Mouse (Mus musculus): Measurements from ENCODE around the gene Rnf224.
"Not testable (repeated sequence)": the region's sequence is repeated elsewhere in the genome, so short reads cannot be mapped to it uniquely, and the experiment has no call there.

Gene Rnf224

DNA sequence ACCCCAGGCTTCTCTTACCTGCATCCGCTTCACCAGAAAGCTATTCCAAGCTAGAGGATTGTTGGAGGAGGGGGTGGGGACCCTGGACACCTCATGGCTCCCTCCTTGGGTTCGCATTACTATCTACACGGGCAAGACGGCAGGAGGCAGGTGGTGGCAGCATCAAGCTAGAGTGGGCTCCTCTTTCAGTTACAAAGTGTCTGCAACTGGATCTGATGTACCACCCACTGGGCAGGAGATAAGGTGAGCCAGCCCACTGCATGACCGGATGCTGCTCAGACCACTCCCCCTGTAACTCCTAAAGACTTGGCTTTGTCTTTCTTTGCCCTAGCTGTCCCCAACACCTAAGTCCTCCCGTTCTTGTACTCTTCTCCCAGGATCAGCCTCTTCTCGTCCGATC lies at the start of gene Rnf224:
TSS of gene Rnf224 (minus strand) at position 174 of the 400 bp plus-strand sequence.
- no peak for DNase-seq (ENCODE audit: low read depth)

DNA sequence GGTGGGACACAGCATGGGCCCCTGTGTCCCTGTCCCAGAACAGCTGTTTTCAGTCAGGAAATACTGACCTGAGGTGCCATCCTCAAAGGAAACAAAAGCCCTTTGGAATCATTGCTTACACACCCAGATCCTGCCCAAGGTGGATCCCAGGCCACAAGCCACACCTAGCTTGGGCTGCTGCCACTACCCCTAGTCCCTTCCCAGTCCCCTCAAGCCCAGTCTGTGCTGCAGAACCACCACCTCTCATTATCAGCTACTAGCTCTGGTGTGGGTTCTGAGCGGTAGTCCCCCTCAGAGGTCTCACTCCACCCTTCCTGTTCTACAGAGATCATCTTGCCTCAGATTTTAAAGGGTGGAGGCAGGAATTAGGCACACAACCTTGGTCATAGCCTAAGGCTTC lies 49.7 kb upstream of the Rnf224 start:
- DNase-seq (ENCODE audit: low read depth), result no peak

DNA sequence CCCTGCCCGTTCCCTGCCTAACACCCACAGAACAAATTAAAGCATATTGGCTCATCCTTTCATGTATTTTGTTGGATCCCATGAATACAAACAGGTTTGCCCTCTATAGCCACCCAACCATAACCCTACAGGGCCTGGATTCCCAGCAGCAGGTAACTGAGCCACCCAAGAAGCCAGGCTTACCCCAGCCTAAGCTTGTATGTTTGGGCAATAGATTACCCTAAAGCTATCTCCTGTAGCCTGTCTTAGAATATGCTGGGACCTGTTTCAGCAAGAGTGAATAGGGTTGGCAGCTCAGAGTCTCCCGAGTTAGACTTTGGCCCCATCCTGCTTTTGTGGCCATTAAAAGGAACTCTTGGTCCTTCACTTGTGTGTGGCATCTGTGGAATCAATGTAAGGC lies 49.0 kb upstream of the Rnf224 start:
- DNase-seq (ENCODE audit: low read depth), result no peak

GRCm38 (mm10) chr2:25278928-25279882 lies 42.6 kb upstream of the Rnf224 start:
- DNase-seq (ENCODE audit: low read depth), result peak; percentile 92

DNA sequence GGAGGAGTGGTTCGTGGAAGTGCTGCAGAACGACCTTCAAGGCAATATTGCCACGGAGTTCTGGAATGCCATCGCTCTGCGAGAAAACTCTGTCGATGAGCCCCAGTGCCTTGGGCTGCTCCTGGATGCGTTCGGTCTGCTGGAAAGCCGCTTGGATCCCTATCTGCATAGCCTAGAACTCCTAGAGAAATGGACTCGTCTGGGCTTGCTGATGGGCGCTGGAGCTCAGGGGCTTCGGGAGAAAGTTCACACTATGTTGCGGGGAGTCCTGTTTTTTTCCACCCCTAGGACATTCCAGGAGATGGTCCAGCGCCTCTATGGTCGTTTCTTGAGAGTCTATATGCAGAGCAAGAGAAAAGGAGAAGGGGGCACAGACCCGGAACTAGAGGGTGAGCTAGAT lies 36.4 kb upstream of the Rnf224 start:
- no peak for DNase-seq (ENCODE audit: low read depth)

- no peak for DNase-seq (ENCODE audit: low read depth)
Measured at GRCm38 (mm10) chr2:25272515-25272914, 35.9 kb upstream of the Rnf224 start.

GRCm38 (mm10) chr2:25271827-25272511 lies 35.4 kb upstream of the Rnf224 start, which contains the start of the genes Ssna1 and Anapc2:
TSS of gene Ssna1 (minus strand) at chr2:25272438.
TSS of gene Anapc2 (plus strand) at chr2:25272478.
- peak; percentile 98 for DNase-seq (ENCODE audit: low read depth)

- DNase-seq (ENCODE audit: low read depth), result no peak
Measured at GRCm38 (mm10) chr2:25267746-25268309, 31.2 kb upstream of the Rnf224 start.

- DNase-seq (ENCODE audit: low read depth), result no peak
Measured at GRCm38 (mm10) chr2:25267241-25267640, 30.7 kb upstream of the Rnf224 start.

DNA sequence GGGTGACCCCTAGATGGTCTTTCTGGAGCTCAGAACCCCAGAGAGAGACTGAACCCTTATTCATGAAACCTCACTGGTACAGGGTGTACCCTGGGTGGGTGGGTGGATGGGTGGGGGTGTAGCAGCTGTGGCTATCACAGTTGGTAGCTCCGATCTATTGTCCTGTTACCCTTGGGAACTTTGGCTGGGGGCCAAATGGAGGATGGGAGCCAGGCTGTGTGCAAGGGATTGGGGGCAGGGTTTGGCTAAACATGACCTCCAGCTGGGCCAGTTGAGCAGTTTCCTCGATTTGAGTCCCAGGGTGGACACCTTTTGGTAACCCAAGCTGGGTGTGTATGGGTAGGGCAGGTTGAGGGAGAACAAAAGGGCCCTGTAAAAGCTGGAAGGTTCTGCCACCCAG lies 30.1 kb upstream of the Rnf224 start:
- no peak for DNase-seq (ENCODE audit: low read depth)

DNA sequence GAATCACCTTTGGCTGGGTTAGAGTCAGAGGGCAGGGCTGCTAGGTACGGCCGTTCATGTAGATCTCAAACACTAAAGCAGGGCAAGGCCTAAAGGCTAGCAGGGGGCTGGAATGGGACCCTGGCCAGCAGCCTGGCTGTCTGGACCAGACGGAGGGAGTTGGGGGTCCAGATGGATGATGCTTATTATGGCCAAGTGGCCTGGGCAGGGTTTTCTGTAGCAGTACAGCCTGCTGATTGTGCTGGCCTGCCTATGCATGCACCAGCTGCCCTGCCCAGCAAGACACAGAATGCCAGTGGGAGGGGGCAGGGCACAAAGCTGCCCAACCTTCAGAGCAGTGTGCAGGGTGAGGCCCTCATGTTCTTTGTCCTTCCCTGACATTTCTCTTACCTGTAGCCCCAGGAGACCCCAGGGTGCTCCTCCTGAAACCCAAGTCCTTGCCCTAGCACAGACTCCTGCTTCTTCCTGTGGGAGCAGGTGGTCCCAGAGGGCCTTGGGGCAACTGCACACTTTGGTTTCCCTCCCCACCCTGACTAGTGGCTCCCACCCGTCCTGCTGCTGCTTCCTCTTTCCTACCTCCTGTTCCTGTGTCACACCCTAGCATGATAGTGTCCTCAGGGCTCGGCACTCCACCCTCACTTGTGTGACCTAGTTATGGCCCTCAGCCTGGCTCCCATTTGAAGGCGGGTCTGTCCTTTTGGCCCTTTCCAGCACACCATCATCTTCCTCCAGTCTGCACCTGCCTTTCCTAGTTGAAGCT lies 29.5 kb upstream of the Rnf224 start:
- DNase-seq (ENCODE audit: low read depth), result no peak

GRCm38 (mm10) chr2:25264851-25265250 lies 28.3 kb upstream of the Rnf224 start:
- DNase-seq (ENCODE audit: low read depth), result no peak

- no peak for DNase-seq (ENCODE audit: low read depth)
Measured at GRCm38 (mm10) chr2:25264286-25264660, 27.7 kb upstream of the Rnf224 start.

DNA sequence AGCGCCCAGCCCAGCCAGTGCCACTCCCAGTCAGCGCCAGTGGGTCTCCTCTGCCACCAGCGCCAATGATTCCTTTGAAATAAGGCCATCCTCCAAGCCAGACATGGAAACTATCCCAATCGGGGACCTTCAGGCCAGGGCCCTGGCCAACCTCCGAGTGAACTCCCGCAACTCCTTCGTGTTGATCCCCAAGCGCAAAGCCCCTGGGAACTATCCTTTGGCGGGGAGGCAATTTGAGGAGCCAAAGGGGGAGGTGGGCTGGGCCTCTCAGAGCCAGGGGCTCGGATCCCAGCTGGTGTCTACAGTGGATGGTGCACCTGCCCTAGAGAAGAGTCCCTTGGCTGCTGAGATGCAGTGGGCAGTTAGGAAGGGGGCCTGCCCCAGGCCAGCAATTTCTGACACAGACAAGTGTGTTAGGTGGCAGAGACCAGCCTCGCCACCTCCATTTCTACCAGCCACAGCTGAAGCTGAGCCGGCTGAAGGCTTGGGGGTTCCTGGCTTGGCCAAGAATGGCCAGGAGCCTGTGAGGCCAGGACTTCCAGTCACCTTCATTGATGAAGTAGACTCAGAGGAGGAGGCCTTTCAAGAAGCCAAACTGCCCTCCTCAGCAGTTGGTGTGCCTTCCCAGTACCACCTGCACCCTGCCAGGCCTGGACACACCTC lies 27.2 kb upstream of the Rnf224 start:
- no peak for DNase-seq (ENCODE audit: low read depth)

- DNase-seq (ENCODE audit: low read depth), result peak; percentile 80
Measured at GRCm38 (mm10) chr2:25262795-25263622, 26.4 kb upstream of the Rnf224 start.

GRCm38 (mm10) chr2:25262291-25262767 lies 25.7 kb upstream of the Rnf224 start, which contains the start of gene Tprn:
TSS of gene Tprn (plus strand) at chr2:25262618.
- DNase-seq (ENCODE audit: low read depth), result peak; percentile 96

DNA sequence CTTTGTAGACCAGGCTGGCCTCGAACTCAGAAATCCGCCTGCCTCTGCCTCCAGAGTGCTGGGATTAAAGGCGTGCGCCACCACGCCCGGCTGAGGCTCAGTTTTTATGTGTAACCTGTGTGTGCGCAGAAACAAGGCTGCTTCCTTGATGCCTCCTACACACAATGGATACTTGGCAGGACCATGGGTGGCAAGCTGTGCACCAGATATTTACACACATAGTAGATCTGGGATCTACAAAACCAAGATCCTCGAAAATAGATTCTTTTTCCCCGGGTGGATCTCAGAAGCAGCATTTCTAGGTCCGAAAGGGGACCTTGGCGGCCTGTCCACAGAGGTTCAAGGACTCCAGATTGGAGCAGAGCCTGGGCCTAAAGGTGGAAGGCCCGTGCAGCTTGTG lies 25.3 kb upstream of the Rnf224 start:
- DNase-seq (ENCODE audit: low read depth), result no peak

- peak; percentile 65 for DNase-seq (ENCODE audit: low read depth)
Measured at GRCm38 (mm10) chr2:25258887-25259286, 22.3 kb upstream of the Rnf224 start.

- not testable (repeated sequence) for DNase-seq (ENCODE audit: low read depth)
Measured at GRCm38 (mm10) chr2:25257250-25257649, 20.7 kb upstream of the Rnf224 start.

- peak; percentile 89 for DNase-seq (ENCODE audit: low read depth)
Measured at GRCm38 (mm10) chr2:25256443-25257109, 20.0 kb upstream of the Rnf224 start.
